Mouse (Mus musculus): ENCODE data around the gene Vash1. TPM values are rescaled to one million over a fixed set of nuclear protein-coding genes. Genes with fewer than 3 reads are reported as not detected.

Vash1 gene
- polyA plus RNA-seq, 1 experiment from 2014 or later = 12.3 TPM

DNA sequence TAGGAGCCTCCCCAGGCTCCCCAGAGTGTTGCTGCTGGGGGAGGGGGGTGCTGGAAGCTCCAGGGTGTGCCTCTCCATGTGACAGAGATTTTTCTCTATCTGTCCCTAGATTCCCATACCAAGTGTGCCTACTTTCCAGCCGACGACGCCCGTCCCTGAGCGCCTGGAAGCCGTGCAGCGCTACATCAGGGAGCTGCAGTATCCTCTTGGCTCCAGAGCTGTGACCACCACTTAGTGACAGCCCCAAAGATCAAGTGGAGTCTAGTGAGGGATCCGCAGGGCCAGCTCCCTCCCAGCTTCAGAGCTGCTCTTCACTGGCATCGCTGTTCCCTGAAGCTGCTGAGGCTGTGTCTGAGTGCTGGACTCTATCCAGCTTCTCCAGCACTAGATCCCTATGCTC, 6.8 kb downstream of the Vash1 start:
- H3K4me3 ChIP-seq (replicated peaks) = no peak overlapping the region
- H3K9ac ChIP-seq = no peak overlapping the region
- H3K4me1 ChIP-seq = peaks cover 20% of the 10 kb centered on the region
- no peak for ATAC-seq (ENCODE audit: insufficient number of reproducible peaks, low FRiP score, low TSS enrichment, low read depth)
- H3K27me3 ChIP-seq = no peaks in the 10 kb centered on the region
- no peak overlapping the region for H3K4me2 ChIP-seq (replicated peaks)
- peaks cover 8% of the 10 kb centered on the region; the same call in 1 of the 2 replicates for H3K36me3 ChIP-seq
- no peak overlapping the region for H3K27ac ChIP-seq (replicated peaks)
- no peaks in the 10 kb centered on the region for H3K9me3 ChIP-seq (replicated peaks)
- WGBS = 64% methylated on average over 9 of the region's 9 CpGs

DNA sequence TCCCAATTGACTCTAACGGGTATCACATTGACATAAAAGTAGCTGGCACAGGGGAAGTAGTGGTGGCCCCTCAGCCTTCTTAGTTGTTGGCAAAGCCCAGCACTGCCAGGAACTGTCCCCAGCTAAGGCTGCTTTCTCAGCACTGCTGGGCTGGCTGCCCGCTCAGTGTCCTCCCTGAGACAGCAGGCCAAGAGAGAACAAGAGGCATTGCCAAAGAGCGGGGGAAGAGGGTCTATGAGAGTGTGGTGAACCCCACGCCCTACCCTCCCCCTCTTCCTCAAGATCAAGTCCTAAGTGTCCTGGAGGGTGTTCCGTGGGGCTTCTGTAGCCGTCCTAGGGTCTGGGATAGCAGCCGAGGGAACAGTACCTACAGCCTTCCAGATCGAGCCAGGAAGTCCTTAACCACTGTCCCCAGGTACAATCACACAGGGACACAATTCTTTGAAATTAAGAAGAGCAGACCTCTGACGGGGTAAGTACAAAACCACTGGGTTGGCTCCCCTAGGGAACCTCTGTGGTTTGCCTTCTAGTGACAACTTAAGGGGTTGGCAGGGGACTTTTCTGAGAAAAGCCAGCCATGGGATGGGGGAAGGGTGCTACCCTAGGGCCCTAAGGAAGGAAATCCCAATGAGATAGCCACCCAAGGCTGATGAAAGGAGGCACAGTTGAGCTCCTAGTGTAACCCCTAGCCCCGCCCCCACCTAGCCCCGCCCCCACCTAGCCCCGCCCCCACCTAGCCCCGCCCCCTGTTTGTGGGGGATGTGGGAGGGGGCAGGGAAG, 8.2 kb downstream of the Vash1 start:
- ATAC-seq (ENCODE audit: insufficient number of reproducible peaks, low FRiP score, low TSS enrichment, low read depth) = no peak
- Histone ChIP-seq H3K9ac (no peak overlapping the region), H3K4me2 (replicated peaks) (no peak overlapping the region), H3K27ac (replicated peaks) (no peak overlapping the region), H3K36me3 (peaks cover 12% of the 10 kb centered on the region; the same call in 1 of the 2 replicates), H3K9me3 (replicated peaks) (no peaks in the 10 kb centered on the region), H3K27me3 (no peaks in the 10 kb centered on the region), H3K4me1 (peaks cover 13% of the 10 kb centered on the region; the same call in 1 of the 2 replicates), H3K4me3 (replicated peaks) (no peak overlapping the region)
- WGBS = 54% methylated on average over 13 of the region's 13 CpGs

DNA sequence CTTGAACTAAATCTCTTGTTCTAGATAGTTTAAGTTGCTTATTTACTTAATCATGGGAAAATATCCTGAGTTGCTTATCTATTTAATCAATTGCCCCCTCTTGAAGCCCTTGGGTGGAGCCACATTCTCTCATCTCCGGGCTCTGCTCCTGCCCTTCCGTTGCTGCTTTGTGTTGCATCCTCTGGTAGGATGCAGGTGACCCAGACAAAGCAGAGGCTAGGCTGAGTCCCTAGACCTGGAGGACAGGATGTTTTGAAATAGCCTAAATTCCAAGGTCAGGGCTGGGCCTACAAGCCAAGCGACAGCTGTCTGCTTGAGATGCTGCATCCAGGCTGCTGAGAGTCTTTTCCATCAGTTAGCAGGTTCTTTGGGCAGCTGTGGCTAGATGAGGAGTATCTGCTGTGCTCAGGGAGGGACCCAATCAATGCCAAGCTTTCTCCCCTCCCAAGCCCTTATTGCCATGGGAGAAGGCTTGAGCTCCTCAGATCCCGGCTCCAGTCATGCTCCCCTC, 9.0 kb downstream of the Vash1 start:
- peaks cover 15% of the 10 kb centered on the region; the same call in 1 of the 2 replicates for H3K36me3 ChIP-seq
- ATAC-seq (ENCODE audit: insufficient number of reproducible peaks, low FRiP score, low TSS enrichment, low read depth) = no peak
- no peak overlapping the region for H3K4me2 ChIP-seq (replicated peaks)
- H3K9me3 ChIP-seq (replicated peaks) = no peaks in the 10 kb centered on the region
- no peak overlapping the region for H3K27ac ChIP-seq (replicated peaks)
- no peaks in the 10 kb centered on the region for H3K27me3 ChIP-seq
- no peak overlapping the region for H3K4me3 ChIP-seq (replicated peaks)
- WGBS = 73% methylated on average over 4 of the region's 4 CpGs
- no peak overlapping the region for H3K9ac ChIP-seq
- H3K4me1 ChIP-seq = peaks cover 11% of the 10 kb centered on the region; the same call in 1 of the 2 replicates

DNA sequence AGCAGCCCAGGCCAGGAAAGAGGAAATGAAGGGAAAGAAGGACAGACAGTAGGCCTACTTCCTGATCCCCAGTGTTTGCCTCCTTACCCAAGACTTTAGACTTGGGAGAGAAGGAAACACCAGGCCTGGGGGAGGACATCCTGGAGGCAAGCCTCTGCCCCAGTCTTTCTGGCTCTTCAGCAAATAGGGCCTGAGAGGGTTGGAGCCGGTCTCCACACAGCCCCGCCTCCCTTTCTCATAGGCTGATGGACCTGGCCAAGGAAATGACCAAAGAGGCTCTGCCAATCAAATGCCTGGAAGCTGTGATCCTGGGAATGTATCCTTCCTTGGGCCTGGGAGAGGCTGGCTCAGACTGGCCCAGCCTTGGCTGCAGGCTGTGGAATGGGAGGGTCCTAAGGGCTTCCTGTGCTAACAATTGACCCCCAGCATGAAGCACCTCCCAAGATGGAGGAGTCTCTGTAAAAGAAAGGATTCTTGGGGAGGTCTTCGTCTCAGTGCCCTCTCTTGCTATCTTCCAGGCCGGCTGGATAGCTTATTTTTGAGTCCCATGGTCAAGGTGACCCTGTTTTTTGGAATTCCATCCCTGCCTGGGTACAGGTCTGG, 9.6 kb downstream of the Vash1 start:
- no peaks in the 10 kb centered on the region for H3K9me3 ChIP-seq (replicated peaks)
- peaks cover 15% of the 10 kb centered on the region; the same call in 1 of the 2 replicates for H3K36me3 ChIP-seq
- H3K27ac ChIP-seq (replicated peaks) = no peak overlapping the region
- peaks cover 14% of the 10 kb centered on the region; the same call in 1 of the 2 replicates for H3K4me1 ChIP-seq
- no peak overlapping the region for H3K4me3 ChIP-seq (replicated peaks)
- no peak overlapping the region for H3K4me2 ChIP-seq (replicated peaks)
- no peak for ATAC-seq (ENCODE audit: insufficient number of reproducible peaks, low FRiP score, low TSS enrichment, low read depth)
- WGBS = 75% methylated on average over 4 of the region's 4 CpGs
- no peaks in the 10 kb centered on the region for H3K27me3 ChIP-seq
- no peak overlapping the region for H3K9ac ChIP-seq

DNA sequence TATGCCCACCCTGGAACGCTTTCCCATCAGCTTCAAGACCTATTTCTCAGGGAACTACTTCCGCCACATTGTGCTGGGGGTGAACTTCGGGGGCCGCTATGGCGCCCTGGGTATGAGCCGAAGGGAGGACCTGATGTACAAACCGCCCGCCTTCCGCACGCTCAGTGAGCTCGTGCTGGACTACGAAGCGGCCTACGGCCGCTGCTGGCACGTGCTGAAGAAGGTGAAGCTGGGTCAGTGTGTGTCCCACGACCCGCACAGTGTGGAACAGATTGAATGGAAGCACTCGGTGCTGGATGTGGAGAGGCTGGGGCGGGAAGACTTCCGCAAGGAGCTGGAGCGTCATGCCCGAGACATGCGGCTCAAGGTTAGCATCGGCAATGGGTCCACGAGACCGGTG, 10.4 kb downstream of the Vash1 start:
- WGBS = 96% methylated on average over 27 of the region's 27 CpGs

DNA sequence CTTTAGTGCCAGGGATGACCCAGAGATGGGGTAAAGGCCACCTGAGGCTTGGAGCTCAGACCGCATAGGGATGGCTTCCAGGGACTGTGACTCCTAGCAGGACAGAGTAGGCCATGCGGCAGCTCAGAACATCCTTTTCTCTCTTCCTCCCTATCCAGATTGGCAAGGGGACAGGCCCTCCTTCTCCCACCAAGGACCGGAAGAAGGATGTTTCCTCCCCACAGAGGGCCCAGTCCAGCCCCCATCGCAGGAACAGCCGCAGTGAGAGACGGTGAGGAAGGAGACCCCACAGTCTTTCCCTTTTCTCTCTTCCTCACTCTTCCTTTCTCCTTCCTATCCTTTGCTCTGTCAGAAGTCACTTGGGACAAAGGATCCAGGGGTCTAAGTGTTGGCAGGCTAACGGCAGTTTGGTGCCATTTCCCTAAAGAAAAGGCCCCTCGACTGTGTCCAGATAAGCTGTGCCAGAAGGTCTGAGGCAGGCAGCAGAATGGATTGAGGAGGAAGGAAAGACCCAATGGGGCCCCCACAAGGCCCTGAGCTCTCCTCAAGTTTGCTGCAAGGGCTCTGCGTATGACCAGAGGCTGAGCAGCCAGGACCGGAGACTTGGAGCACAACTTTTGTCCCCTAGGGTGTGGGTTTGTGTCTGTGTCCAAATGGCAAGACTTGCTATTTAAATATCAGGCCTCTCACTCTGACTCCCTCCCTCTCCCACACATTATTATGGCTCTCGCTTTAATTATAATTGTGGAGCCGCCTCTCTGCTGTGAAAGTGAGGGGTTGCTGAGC, 12.4 kb downstream of the Vash1 start:
- Histone ChIP-seq H3K27me3 (no peaks in the 10 kb centered on the region), H3K4me2 (replicated peaks) (no peak overlapping the region), H3K4me1 (peaks cover 9% of the 10 kb centered on the region; the same call in 1 of the 2 replicates), H3K9ac (no peak overlapping the region), H3K4me3 (replicated peaks) (no peak overlapping the region), H3K27ac (replicated peaks) (no peak overlapping the region), H3K9me3 (replicated peaks) (no peaks in the 10 kb centered on the region), H3K36me3 (peaks cover 17% of the 10 kb centered on the region; the same call in 1 of the 2 replicates)
- WGBS = 74% methylated on average over 12 of the region's 12 CpGs
- no peak for ATAC-seq (ENCODE audit: insufficient number of reproducible peaks, low FRiP score, low TSS enrichment, low read depth)

More for the DNA sequence above, 10.4 kb downstream of the Vash1 start:
- H3K4me2 ChIP-seq (replicated peaks) = no peak overlapping the region
- H3K9ac ChIP-seq = no peak overlapping the region
- H3K36me3 ChIP-seq = peaks cover 15% of the 10 kb centered on the region; the same call in 1 of the 2 replicates
- no peak overlapping the region for H3K27ac ChIP-seq (replicated peaks)
- H3K4me3 ChIP-seq (replicated peaks) = no peak overlapping the region
- no peak for ATAC-seq (ENCODE audit: insufficient number of reproducible peaks, low FRiP score, low TSS enrichment, low read depth)
- H3K9me3 ChIP-seq (replicated peaks) = no peaks in the 10 kb centered on the region
- H3K4me1 ChIP-seq = peaks cover 14% of the 10 kb centered on the region; the same call in 1 of the 2 replicates
- H3K27me3 ChIP-seq = no peaks in the 10 kb centered on the region

DNA sequence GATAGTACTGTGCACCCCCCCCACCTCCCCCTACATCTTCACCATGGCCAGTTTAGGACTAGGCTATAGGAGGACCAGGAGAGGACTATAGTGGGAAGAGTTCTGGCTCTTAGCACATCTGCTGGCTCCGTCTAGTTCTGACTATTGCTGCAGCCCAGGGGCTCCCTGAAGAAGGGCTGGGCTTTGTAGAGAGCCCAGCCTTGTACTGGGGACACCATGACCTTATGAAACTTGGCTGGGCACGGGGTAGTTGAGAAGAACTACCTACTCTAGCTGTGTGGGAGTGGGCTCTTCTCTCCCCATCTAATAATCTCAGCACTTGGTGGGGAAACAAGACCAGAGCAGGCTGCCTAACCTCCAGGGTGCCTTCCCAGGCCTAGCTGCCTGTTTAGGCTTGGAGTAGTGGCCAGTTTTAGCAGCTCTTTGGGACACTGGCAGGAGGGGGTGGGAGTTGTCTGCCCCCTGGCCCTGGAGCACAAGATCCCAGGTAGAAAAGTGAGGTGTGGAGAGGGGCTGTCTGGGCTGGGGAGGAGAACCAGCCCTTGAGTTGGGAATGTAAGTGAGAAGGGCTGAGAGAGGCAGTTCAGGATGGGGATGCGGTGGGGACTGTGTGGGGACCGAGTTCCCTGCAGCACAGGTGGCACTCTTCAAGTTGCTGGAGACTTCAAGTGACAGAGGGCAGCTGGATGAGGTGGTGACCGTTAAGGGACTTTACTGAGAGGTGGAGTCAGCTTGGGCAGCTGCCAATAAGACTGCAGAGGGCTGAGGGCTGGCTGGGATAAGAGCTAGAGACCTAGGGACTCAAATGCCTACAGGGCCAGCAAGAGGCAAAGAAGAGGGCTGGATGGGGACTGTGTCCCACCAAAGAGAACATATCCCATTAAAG, 14.2 kb downstream of the Vash1 start:
- 0 out of 2 replicates have a peak, but pooled peaks cover 5% of the 10 kb centered on the region for H3K4me1 ChIP-seq
- H3K4me3 ChIP-seq (replicated peaks) = no peak overlapping the region
- H3K4me2 ChIP-seq (replicated peaks) = no peak overlapping the region
- peaks cover 24% of the 10 kb centered on the region; the same call in 1 of the 2 replicates for H3K36me3 ChIP-seq
- no peak overlapping the region for H3K27ac ChIP-seq (replicated peaks)
- 67% methylated on average over 5 of the region's 5 CpGs for WGBS
- H3K9me3 ChIP-seq (replicated peaks) = no peaks in the 10 kb centered on the region; the same call in 1 of the 2 replicates
- no peak overlapping the region for H3K9ac ChIP-seq
- no peaks in the 10 kb centered on the region for H3K27me3 ChIP-seq
- ATAC-seq (ENCODE audit: insufficient number of reproducible peaks, low FRiP score, low TSS enrichment, low read depth) = no peak

DNA sequence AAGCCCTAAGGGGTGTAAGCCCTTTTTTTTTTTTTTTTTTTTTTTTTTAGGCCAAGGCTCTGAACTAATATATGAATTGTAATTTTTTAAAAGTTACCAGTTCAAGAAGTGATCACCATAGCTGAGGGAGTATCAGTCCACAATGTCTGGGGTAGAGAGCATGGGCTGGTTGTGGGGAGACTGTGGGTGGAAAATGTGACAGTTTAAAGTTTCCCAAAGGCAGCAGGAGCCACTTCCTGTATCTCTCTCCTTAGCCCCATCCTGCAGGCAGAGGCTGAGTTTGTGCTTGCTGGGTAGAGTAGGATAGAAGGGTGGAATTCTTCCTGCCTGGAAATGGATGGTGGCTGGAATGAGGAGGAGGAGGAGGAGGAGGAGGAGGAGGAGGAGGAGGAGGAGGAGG, 14.9 kb downstream of the Vash1 start:
- no peak for ATAC-seq (ENCODE audit: insufficient number of reproducible peaks, low FRiP score, low TSS enrichment, low read depth)
- H3K27me3 ChIP-seq = no peaks in the 10 kb centered on the region
- H3K4me2 ChIP-seq (replicated peaks) = no peak overlapping the region
- H3K36me3 ChIP-seq = peaks cover 24% of the 10 kb centered on the region; the same call in 1 of the 2 replicates
- no peak overlapping the region for H3K4me3 ChIP-seq (replicated peaks)
- H3K9me3 ChIP-seq (replicated peaks) = no peaks in the 10 kb centered on the region; the same call in 1 of the 2 replicates
- H3K27ac ChIP-seq (replicated peaks) = no peak overlapping the region
- H3K4me1 ChIP-seq = 0 out of 2 replicates have a peak, but pooled peaks cover 5% of the 10 kb centered on the region
- no peak overlapping the region for H3K9ac ChIP-seq

DNA sequence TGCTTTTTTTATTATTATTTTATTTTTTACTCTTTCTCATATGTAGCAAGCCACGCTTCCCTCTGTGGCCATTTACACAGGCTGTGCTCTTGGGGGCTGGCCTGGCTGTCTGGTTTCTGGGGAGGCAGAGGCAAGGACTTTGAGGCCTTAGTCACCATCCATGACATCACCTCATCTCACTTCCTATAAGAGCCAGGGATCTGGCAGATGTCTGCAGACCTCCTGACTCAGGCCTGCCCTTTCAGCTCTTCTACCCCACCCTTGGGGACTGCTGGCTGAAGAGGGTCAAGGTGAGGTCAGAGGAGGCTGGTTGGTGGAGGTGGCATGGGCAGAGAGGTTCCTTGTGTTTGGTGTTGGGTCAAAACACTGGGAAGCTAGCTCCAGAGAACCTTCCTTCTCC, 15.9 kb downstream of the Vash1 start:
- WGBS = 69% methylated on average over 1 of the region's 1 CpGs
- H3K27me3 ChIP-seq = no peaks in the 10 kb centered on the region
- no peak for ATAC-seq (ENCODE audit: insufficient number of reproducible peaks, low FRiP score, low TSS enrichment, low read depth)
- H3K4me1 ChIP-seq = 0 out of 2 replicates have a peak, but pooled peaks cover 8% of the 10 kb centered on the region
- H3K4me2 ChIP-seq (replicated peaks) = no peak overlapping the region
- no peaks in the 10 kb centered on the region; the same call in 1 of the 2 replicates for H3K9me3 ChIP-seq (replicated peaks)
- no peak overlapping the region for H3K27ac ChIP-seq (replicated peaks)
- H3K4me3 ChIP-seq (replicated peaks) = no peak overlapping the region
- peaks cover 16% of the 10 kb centered on the region; the same call in 1 of the 2 replicates for H3K36me3 ChIP-seq
- no peak overlapping the region for H3K9ac ChIP-seq

DNA sequence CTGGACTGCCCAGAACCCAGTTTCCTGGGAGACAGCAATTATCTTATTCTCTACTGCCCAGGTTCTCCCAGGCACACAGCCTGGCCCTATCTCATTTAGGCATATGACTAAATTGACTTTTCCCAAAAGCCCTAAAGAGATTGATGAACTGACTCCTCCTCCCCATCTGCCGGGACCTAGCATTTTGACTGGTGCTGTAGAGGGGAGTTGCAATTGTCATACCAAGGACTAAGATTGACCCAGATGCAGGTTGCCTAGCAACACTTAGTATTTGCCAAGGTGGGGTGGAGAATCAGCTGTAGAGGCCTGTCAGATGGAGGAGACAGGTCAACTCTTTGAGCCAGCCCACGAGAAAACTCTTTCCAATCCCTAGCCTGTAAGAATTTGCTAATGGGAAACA, 19.5 kb downstream of the Vash1 start:
- no peak overlapping the region for H3K4me2 ChIP-seq (replicated peaks)
- no peak overlapping the region for H3K9ac ChIP-seq
- no peaks in the 10 kb centered on the region for H3K27me3 ChIP-seq
- no peak overlapping the region for H3K4me3 ChIP-seq (replicated peaks)
- H3K27ac ChIP-seq (replicated peaks) = no peak overlapping the region
- ATAC-seq (ENCODE audit: insufficient number of reproducible peaks, low FRiP score, low TSS enrichment, low read depth) = no peak
- peaks cover 8% of the 10 kb centered on the region; the same call in 1 of the 2 replicates for H3K36me3 ChIP-seq
- peaks cover 21% of the 10 kb centered on the region; the same call in 1 of the 2 replicates for H3K4me1 ChIP-seq
- no peaks in the 10 kb centered on the region; the same call in 1 of the 2 replicates for H3K9me3 ChIP-seq (replicated peaks)
- 84% methylated on average over 2 of the region's 2 CpGs for WGBS

Data from embryonic facial prominence, embryonic 15.5 days (tissue).